Mouse (Mus musculus) WW6 (cell line): ENCODE results near the gene Twsg1.

Experiments
- DNase-seq: peaks from one replicate; pipeline ENCODE4 v3.0.0-alpha.2; 2013; ENCODE audit warnings: low read depth, low spot score

Twsg1 gene

GRCm38 (mm10) chr17:65933741-65934140 lies 17.3 kb downstream of the Twsg1 start:
- DNase-seq: no peak

DNA sequence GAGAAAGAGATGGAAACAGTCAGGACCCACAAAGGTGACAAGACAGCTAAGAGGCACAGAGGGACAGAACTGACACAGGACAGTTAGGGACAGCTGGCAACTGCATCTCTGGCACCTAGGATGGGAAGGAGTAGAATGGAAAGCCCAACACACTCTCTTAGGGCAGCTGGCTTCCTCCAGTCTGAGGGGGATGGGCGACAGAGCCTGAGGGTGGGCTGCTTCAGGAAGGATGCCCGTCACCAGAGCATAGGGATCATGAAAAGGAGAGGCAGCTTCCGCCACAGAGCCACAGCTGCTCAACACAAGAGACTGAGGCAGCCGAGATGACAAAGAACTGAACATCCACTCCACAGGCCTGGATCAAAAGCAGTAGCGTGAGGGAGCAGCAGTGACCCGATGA lies 19.5 kb downstream of the Twsg1 start:
- DNase-seq: no peak

- DNase-seq: no peak
Measured at GRCm38 (mm10) chr17:65930960-65931359, 20.1 kb downstream of the Twsg1 start.

DNA sequence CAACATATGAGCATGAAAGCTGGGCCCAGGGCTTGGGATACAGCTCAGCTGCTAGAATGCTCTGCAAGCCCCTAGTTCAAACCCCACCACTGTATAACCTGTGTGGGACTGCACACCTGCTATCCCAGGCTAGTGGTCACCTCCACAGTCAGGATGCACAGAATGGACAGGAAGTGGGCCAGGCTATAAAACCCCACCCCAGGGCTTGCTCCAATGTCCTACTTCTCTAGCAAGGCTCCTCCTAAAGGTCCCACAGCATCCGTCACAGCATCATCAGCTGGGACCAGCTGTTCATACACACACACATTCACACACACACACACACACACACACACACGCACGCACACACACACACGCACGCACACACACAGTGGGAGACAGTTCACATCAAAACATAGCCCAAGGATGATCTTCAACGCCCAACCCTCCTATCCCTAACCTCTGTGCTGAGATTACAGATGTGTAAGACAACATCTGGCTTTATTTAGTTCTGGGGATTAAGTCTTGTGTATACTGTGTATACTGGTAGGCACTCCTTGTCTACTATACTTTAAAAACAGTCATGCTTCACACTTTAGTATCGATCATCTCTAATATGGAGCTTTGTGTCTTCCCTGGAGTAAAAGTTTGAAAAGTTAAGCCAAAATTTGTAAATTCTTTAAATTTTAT lies 20.7 kb downstream of the Twsg1 start:
- DNase-seq: no peak

- DNase-seq: no peak
Measured at GRCm38 (mm10) chr17:65929319-65929978, 21.6 kb downstream of the Twsg1 start.

DNA sequence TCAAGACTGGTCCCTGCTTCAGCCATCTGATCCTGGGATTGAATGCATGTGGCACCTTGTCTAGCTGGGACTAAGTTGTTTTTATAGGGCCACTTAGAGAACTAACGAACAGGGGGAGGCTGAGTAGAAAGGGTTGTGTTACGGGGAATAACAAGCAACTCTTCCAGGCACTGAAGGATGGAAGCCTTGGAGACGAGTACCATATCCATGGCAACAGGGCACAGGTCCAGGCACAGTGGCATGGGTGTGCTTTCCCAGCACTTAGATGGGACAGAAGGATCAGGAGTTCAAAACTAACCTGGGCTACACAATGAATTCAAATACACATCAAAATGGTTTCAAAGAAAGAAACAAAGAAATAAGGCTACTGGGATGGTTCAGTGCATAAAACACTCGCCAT lies 23.9 kb downstream of the Twsg1 start:
- DNase-seq: no peak

- DNase-seq: no peak
Measured at GRCm38 (mm10) chr17:65924218-65924617, 26.8 kb downstream of the Twsg1 start.

DNA sequence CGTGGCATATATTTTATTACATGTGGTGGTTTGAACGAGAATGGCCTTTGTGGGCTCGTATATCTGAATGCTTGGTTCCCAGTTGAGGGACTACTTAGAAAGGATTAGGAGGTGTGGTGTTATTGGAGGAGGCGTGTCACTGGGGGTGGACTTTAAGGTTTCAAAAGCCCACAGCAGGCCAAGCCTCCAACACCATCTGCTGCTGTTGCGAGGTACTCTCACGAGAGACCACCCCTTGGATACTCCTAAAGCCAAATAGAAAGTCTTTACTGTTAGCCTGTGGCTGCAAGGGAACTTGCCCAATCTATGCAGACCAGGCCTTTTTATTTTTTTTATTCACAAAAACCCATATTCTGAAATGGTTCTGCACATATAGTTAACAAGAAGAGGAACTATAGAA lies 29.1 kb downstream of the Twsg1 start:
- DNase-seq: no peak

DNA sequence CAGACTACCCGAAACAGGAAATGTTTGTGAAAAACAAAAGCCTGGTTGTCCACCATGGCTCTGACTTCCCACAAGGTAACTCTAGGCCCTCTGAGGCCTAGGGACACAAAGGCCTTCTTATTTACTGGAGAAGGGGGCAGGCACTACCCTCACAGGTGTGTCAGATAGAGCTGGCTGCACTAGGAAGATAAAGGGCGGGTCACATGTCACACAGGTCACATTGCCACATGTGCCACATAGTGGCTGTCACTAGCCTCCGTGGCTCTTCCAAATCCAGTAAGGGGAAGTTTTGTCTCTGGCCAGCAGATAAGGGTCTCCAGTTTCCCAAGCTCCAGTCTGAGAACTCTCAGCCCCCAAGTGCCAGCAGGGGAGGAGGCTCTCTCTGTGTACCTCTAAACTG lies 31.8 kb downstream of the Twsg1 start:
- no peak for DNase-seq

- no peak for DNase-seq
Measured at GRCm38 (mm10) chr17:65916135-65916668, 34.8 kb downstream of the Twsg1 start.

DNA sequence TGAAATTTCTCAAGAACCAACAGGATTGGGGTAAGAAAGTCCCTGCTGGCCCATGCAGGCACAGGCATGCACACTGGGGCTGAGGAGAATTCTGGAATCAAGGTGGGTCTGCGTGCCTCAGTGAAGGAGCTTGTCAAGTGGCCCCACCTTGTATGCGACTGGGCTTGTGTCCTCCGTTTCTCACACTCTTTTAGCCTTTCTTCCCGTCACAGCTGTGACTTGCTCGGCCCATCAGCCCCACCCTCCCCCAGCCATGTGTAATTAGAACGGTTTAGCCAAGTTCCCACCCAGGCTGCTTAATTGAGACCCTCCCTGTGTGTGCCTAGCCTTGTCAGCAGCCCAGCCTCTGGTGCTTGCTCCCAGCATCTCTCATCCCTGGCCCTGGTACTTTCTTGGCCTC lies 36.9 kb downstream of the Twsg1 start:
- no peak for DNase-seq

- no peak for DNase-seq
Measured at GRCm38 (mm10) chr17:65912202-65912601, 38.8 kb downstream of the Twsg1 start.

GRCm38 (mm10) chr17:65911285-65912069 lies 39.5 kb downstream of the Twsg1 start:
- no peak for DNase-seq

DNA sequence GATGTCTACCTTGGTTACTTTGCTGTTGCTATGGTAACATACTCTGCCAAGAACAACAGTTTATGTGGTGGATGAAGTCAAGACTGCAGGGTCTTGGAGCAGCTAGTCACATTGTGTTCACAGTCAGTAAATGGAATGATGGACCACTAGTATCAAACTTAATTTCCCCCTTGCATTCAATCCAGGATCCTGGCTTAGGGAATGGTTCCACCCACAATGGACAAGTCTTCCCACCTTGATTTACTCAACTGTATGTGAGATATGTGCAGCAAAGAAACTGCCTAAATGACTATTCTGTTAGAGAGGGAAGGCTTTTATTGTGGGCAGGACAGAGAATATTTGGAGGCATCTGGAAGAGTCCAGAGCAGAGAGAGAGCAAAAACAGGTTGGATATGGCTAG lies 42.8 kb downstream of the Twsg1 start:
- DNase-seq: no peak

DNA sequence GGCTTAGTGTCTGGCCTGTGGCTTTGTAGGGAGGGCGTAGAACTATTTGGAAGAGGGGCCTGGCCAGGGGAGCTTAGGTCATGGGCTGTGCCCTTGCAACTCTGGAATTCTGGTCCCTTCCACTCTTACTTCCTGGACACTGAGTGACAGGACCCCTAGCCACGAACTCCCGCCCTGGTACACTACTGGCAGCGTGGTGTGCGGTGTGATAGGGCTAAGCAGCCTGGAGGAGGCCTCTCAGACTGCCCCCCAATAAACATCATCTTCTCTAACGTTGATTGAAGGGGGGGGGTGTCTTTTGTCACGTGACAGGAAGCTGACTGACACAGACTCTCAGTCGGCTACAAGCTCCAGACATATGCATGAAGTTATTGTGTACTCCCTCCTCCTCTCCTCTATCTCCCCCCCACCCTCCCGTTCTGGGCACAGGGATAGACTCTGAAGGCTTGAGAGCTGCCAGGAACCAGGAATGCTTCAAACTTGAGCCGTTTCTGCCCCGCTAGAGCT lies 44.1 kb downstream of the Twsg1 start:
- no peak for DNase-seq

DNA sequence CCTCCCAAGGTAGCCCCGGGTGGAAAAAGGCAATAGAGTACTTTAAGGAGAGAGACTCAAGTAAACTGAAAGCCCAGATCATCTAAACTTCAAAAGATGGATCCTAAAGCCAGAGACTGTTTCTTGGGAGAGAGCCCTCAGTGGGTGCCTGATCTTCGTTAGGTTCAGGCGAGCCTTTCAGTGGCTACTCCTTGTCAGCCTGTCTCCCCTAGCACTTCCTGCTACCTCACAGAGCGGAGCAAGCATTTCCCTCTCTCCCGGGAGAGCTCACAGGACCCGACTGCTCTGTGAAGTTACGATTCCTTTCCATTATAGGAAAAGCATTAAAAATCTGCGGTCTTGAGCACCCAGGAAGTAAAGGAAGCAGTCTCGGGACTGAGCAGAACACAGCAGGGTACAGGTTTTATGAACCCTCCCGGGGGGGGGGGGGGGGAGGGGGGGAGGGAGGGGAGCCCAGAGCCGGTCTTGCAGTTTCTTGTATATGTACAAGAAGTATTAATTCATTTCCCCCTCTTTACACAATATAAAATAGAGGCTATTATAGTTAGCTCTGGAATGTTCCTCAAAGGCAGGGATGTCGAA lies 44.6 kb downstream of the Twsg1 start:
- DNase-seq: no peak

DNA sequence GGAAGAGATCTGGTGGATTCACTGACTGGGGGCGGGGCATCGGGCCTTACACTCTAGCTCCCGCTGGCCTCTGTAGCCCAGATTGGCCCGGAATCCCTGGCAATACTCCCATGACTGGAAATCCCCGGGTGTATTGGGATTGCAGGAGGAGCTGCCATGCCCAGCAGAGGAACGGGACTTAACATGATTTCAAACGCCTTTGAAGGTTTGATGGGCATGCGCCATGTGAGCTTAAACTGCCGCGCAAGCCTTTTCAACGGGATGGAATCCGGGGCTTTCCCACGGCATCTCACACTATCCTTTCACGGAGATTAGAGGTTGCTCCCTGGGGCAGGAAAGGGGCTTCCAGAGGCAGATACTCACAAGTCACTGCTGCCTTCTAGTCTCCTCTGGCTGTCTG lies 45.8 kb downstream of the Twsg1 start:
- no peak for DNase-seq

DNA sequence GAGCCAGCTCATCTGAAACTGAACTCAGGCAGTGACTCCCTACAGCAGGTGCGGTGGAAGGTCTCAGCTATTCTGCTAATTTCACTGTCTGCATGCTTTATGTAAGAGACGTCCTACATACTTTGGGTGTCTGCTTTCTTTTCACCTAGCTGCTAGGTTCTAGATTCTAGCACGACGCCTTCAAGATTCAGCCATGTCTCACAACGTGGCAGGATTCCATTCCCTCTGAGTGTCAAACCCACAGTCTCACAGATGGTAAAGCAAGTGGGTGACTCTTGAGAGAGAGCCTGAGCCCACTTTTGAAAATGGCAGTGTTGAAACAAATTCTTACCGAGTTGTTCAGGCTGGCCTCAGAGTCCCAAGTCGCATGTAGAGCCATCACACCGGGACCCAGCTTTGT lies 47.2 kb downstream of the Twsg1 start:
- DNase-seq: no peak

GRCm38 (mm10) chr17:65903011-65903410 lies 48.0 kb downstream of the Twsg1 start:
- no peak for DNase-seq

GRCm38 (mm10) chr17:65902281-65902680 lies 48.7 kb downstream of the Twsg1 start:
- DNase-seq: no peak

- DNase-seq: no peak
Measured at GRCm38 (mm10) chr17:65896016-65896415, 55.0 kb downstream of the Twsg1 start.

DNA sequence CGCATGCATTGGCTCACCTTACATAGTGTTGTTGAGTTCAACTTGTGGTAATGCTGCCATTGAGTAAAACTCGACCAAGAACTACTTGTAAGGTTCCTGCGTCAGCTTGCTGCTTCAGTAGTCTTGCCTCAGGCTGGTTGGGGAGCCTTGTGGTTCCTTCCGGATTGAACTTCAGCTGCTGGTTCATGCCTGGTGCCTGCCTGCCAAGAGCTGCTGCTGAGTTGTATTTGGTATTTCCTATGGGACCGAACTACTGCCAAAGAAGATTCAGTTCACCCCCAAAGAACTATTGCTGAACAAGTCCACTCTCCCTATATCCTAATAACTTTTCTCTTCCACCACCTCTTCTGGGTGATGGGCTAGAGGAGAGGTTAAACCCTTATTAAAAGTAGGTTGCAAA lies 61.5 kb downstream of the Twsg1 start:
- DNase-seq: no peak
